Mouse (Mus musculus): ENCODE measurements around the gene Fzd10. TPM values are rescaled to one million over a fixed set of nuclear protein-coding genes. Genes with fewer than 3 reads are reported as not detected.
A peak's percentile ranks its signal among the peaks of the same experiment; 100 is the strongest.

Fzd10 gene
- total and polyA plus RNA-seq, 2 experiments from 2014 or later: 2.7 to 22.1 TPM

DNA sequence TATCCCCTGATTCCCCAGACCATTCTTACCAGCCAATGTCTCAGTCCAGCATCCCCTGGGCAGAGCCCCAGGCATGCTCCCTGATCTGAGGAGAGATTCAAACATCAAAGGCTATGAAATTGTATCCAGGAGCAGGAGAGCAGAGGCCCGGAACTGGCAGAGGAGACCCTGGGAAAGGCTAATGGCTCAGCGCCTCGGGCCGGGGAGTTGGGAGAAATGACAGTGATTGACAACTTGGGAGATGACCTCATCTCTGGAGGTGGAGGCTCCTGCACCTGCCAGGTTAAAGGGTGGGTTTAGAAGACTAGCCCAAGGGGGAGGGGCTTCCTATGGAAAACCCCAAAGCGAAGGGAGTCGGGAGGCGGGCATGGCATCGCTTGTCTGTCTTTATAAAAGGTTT lies 45.1 kb downstream of the Fzd10 start:
- Histone ChIP-seq H3K36me3 (ENCODE audit: insufficient read depth, low read length) (no peaks in the 10 kb centered on the region), H3K4me1 (ENCODE audit: insufficient read depth, low read length) (no peaks in the 10 kb centered on the region), H3K4me2 (ENCODE audit: low read depth, low read length) (no peak overlapping the region), H3K27me3 (ENCODE audit: insufficient read depth, low read length) (no peaks in the 10 kb centered on the region), H3K27ac (no peak overlapping the region), H3K9ac (replicated peaks; ENCODE audit: low read length) (no peak overlapping the region), H3K4me3 (ENCODE audit: low read length) (no peak overlapping the region), H3K9me3 (ENCODE audit: low read length) (no peaks in the 10 kb centered on the region)
- no peak for TF ChIP-seq CTCF (IDR thresholded peaks at IDR 0.05; ENCODE audit: low read depth)
- no peak for ATAC-seq
- WGBS: 71% methylated on average over 8 of the region's 8 CpGs
- DNase-seq (ENCODE audit: low spot score): no peak

DNA sequence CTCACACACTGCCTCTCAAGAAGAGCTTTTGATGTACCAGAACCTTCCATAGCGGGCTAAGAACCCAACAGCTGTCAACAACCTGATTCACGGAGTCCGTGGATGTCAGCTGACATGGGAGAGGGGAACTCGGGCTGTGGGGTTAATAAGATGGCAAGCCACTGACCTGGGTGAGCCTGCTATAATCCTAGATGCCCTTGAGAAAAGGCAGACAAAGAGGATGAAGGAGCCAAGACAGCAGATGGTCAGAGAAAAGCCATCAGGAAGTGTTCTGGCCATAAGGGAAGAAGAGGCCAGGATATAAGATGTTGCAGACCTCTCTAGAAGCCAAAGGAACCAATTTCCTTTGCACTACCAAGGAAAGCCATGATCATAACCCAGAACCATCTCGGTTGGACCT lies 45.6 kb downstream of the Fzd10 start:
- no peak overlapping the region for H3K27ac ChIP-seq
- no peak overlapping the region for H3K4me3 ChIP-seq (ENCODE audit: low read length)
- WGBS: 70% methylated on average over 5 of the region's 5 CpGs
- H3K36me3 ChIP-seq (ENCODE audit: insufficient read depth, low read length): no peaks in the 10 kb centered on the region
- H3K4me1 ChIP-seq (ENCODE audit: insufficient read depth, low read length): no peaks in the 10 kb centered on the region
- TF ChIP-seq CTCF (IDR thresholded peaks at IDR 0.05; ENCODE audit: low read depth): no peak
- DNase-seq (ENCODE audit: low spot score) (peak; percentile 32), ATAC-seq (no peak)
- H3K27me3 ChIP-seq (ENCODE audit: insufficient read depth, low read length): no peaks in the 10 kb centered on the region
- H3K4me2 ChIP-seq (ENCODE audit: low read depth, low read length): no peak overlapping the region
- no peaks in the 10 kb centered on the region for H3K9me3 ChIP-seq (ENCODE audit: low read length)
- no peak overlapping the region for H3K9ac ChIP-seq (replicated peaks; ENCODE audit: low read length)

DNA sequence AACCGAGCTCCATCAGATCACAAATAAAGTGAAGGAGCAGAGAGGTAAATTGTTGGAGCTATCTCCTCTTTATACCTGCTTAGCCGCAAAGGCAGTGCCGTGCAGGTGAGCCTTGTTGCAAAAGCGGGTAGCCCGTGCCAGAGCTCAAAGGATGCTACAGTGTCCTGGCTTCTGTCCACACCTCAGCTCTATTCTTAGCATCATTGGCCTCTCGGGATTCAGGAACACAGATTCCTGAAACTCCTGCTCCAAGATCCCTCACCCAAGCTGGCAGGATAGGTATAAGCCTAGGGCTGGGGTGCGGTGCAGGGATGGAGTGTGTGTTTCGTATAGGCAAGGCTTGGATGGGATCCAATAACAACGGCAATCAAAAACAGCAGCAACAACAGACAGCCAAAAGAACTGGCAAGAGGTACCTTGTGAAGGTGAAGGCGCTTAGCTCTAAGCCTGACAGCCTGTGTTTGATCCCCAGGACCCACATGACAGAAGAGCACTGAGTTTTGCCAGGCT lies 46.6 kb downstream of the Fzd10 start:
- Histone ChIP-seq H3K27ac (no peak overlapping the region), H3K9me3 (ENCODE audit: low read length) (no peaks in the 10 kb centered on the region), H3K9ac (replicated peaks; ENCODE audit: low read length) (no peak overlapping the region), H3K36me3 (ENCODE audit: insufficient read depth, low read length) (no peaks in the 10 kb centered on the region), H3K4me2 (ENCODE audit: low read depth, low read length) (no peak overlapping the region), H3K4me3 (ENCODE audit: low read length) (no peak overlapping the region), H3K4me1 (ENCODE audit: insufficient read depth, low read length) (no peaks in the 10 kb centered on the region), H3K27me3 (ENCODE audit: insufficient read depth, low read length) (no peaks in the 10 kb centered on the region)
- 71% methylated on average over 10 of the region's 10 CpGs for WGBS
- TF ChIP-seq CTCF (IDR thresholded peaks at IDR 0.05; ENCODE audit: low read depth): no peak
- no peak for ATAC-seq
- no peak for DNase-seq (ENCODE audit: low spot score)

DNA sequence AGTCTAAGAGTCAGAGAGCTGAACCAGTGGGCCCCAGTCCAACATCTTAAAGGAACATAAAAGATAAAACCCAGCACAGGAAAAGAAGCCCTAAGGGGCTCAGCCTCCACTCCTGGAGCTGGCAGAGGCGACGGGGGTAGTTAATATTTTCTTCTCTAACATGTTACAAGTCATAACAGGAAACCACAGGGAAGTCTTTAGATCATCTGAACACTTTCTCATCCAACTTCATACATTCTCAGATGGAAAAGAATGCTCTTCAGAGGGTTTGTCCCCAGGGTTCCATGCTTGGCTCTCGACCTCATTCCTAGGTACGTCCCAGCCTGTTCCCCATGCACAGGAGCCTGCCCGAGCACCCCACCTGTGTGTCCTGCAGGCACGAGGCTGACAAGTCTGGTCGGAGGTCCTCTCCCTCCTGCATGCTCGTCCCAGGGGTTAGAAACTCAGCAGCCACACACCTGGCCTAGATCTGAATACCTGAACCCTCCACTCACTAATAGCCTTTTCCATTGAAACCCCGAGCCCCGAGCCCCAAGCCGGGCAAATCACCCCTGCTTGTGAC lies 48.8 kb downstream of the Fzd10 start:
- H3K4me1 ChIP-seq (ENCODE audit: insufficient read depth, low read length): no peaks in the 10 kb centered on the region
- no peak overlapping the region for H3K4me3 ChIP-seq (ENCODE audit: low read length)
- H3K27ac ChIP-seq: no peak overlapping the region
- no peak overlapping the region for H3K9ac ChIP-seq (replicated peaks; ENCODE audit: low read length)
- no peak for ATAC-seq
- no peaks in the 10 kb centered on the region for H3K36me3 ChIP-seq (ENCODE audit: insufficient read depth, low read length)
- no peak overlapping the region for H3K4me2 ChIP-seq (ENCODE audit: low read depth, low read length)
- WGBS: 88% methylated on average over 11 of the region's 11 CpGs
- H3K27me3 ChIP-seq (ENCODE audit: insufficient read depth, low read length): no peaks in the 10 kb centered on the region
- no peaks in the 10 kb centered on the region for H3K9me3 ChIP-seq (ENCODE audit: low read length)
- no peak for DNase-seq (ENCODE audit: low spot score)
- TF ChIP-seq CTCF (IDR thresholded peaks at IDR 0.05; ENCODE audit: low read depth): no peak

Other genes with a start within 250 kb of the Fzd10 start
- gene Tmem132d, start 167.8 kb upstream of the Fzd10 start, total RNA-seq (2014; rRNA removed): 28.9 and 42.7 TPM in 2 replicates
- gene Tmem132d, start 167.8 kb upstream of the Fzd10 start, polyA plus RNA-seq (2015; fragmentation: Nextera tagmentation; extraction: Ambion mirVana): 5.8 and 6.1 TPM in 2 replicates
- gene Piwil1, start 101.7 kb downstream of the Fzd10 start, total RNA-seq (2014; rRNA removed): 0.10 and 1.4 TPM in 2 replicates
- 0.30 and 0.40 TPM in 2 replicates for gene Piwil1, start 101.7 kb downstream of the Fzd10 start, polyA plus RNA-seq (2015; fragmentation: Nextera tagmentation; extraction: Ambion mirVana)